In genomic region chr1:39468982-39469381, GRCm38 (mm10) we compare ENCODE assay signal across 13 mouse cellular contexts.
"Had no signal": no experiment of that assay in that cellular context is flagged by ENCODE, and none has a peak within 500 bp of the region (broad histone marks: within the 10 kb centered on the region; RNA-seq: fewer than 3 reads in every experiment).

No protein-coding gene starts in this region.

- H3K27me3 ChIP-seq: intestine, embryonic 15.5 days; limb, embryonic 13.5 days; liver, embryonic 13.5 days; midbrain, embryonic 12.5 days had no signal

- DNase-seq: kidney, adult 2 months; kidney, postnatal 4 days; liver, embryonic 13.5 days; lung, adult 2 months; lung, postnatal 36 days; thymus, postnatal 4 days had no signal

- ATAC-seq: intestine, embryonic 15.5 days; lung, postnatal 0 days; midbrain, embryonic 16.5 days had no signal

- H3K9ac ChIP-seq: intestine, embryonic 15.5 days; limb, embryonic 13.5 days; liver, embryonic 13.5 days; midbrain, embryonic 12.5 days had no signal

- H3K4me1 ChIP-seq: intestine, embryonic 15.5 days; midbrain, embryonic 12.5 days had no signal

- H3K4me3 ChIP-seq: intestine, embryonic 15.5 days; layer of hippocampus, adult 2 months; limb, embryonic 13.5 days; liver, embryonic 13.5 days; midbrain, embryonic 12.5 days had no signal

- H3K36me3 ChIP-seq: intestine, embryonic 15.5 days; limb, embryonic 13.5 days; liver, embryonic 13.5 days; midbrain, embryonic 12.5 days had no signal

- H3K4me2 ChIP-seq: intestine, embryonic 15.5 days; limb, embryonic 13.5 days; liver, embryonic 13.5 days; midbrain, embryonic 12.5 days had no signal

- H3K9me3 ChIP-seq: intestine, embryonic 15.5 days; limb, embryonic 13.5 days; midbrain, embryonic 12.5 days had no signal

- H3K27ac ChIP-seq: intestine, embryonic 15.5 days; layer of hippocampus, adult 2 months; limb, embryonic 13.5 days; liver, embryonic 13.5 days; midbrain, embryonic 12.5 days; stomach, postnatal 0 days had no signal
